Mouse (Mus musculus) stomach, embryonic 16.5 days (tissue): ENCODE data around the gene Zfp839. TPM values are rescaled to one million over a fixed set of nuclear protein-coding genes. Genes with fewer than 3 reads are reported as not detected.
A peak's percentile ranks its signal among the peaks of the same experiment; 100 is the strongest.

Experiments
- ATAC-seq: fragments of 200-750 bp; cut with Nextera tagmentation; 2 replicates; pipeline ENCODE4 v1.8.0; 2017; ENCODE audit warnings: moderate number of reproducible peaks, moderate TSS enrichment; ENCODE audit not compliant: insufficient read depth, low FRiP score
- H3K27ac ChIP-seq: fragments of 300-500 bp; sonication (generic); 2 replicates; pipeline ENCODE4 v1.5.1; 2014; ENCODE audit warnings: low read length
- H3K27me3 ChIP-seq: fragments of 300-500 bp; sonication (generic); 2 replicates; pipeline ENCODE4 v1.6.1; 2014; ENCODE audit warnings: low read length, control low read depth, mixed read lengths; ENCODE audit not compliant: control insufficient read depth, insufficient read depth
- H3K36me3 ChIP-seq: fragments of 300-500 bp; sonication (generic); 2 replicates; pipeline ENCODE4 v1.6.1; 2014; ENCODE audit warnings: low read length; ENCODE audit not compliant: control insufficient read depth, insufficient read depth
- H3K4me1 ChIP-seq: fragments of 300-500 bp; sonication (generic); 2 replicates; pipeline ENCODE4 v1.6.1; 2014; ENCODE audit warnings: low read length, control low read depth, mixed read lengths; ENCODE audit not compliant: control insufficient read depth, insufficient read depth
- H3K4me2 ChIP-seq: fragments of 300-500 bp; sonication (generic); 2 replicates; pipeline ENCODE4 v1.6.1; 2014; ENCODE audit warnings: low read depth, low read length, mixed read lengths
- H3K4me3 ChIP-seq: fragments of 300-500 bp; sonication (generic); replicated peaks from 2 replicates; pipeline ENCODE4 v1.5.1; 2014; ENCODE audit warnings: mild to moderate bottlenecking, low read length
- H3K9ac ChIP-seq: fragments of 300-500 bp; sonication (generic); 2 replicates; pipeline ENCODE4 v1.6.1; 2014; ENCODE audit warnings: low read length
- H3K9me3 ChIP-seq: fragments of 300-500 bp; sonication (generic); replicated peaks from 2 replicates; pipeline ENCODE4 v1.6.1; 2016; ENCODE audit warnings: low read length, control low read depth; ENCODE audit not compliant: control insufficient read depth
- WGBS: fragments of 180-500 bp; shearing (Covaris S2); extraction: QIAGEN DNeasy Blood & Tissue Kit; methylation state at CpG from one replicate; pipeline ENCODE4 v1.1.7; 2014; 5-methylcytosine and 5-hydroxymethylcytosine counted together
- polyA plus RNA-seq: library from polyadenylated mRNA; unstranded; fragments of >200 nt; fragmentation: Nextera tagmentation; extraction: Ambion mirVana; gene quantifications from 2 replicates; pipeline ENCODE4 v1.2.1, GENCODE M21; 2015

Zfp839 gene
- polyA plus RNA-seq, 1 experiment from 2014 or later = 4.4 TPM

DNA sequence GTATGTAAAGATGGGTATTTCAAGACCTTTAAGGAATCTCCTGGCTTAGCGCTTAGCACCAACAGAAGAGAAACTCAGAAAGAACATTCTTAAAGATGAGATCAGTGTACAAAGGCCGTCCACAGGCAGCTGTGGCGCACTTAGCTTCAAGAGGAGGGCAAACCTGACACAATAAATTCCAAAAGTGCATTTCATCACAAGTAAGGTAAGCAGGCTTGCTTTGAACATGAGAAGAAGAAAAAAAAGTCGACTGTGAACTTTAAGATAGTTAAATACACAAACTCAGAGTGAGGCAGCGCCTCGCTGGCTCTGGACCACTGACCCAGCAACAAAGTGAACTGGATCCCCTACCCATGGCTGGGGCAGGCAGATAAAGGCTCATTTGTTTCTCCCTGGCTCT lies 13.3 kb upstream of the Zfp839 start:
- Histone ChIP-seq H3K4me3 (no peak overlapping the region), H3K4me1 (peaks cover 6% of the 10 kb centered on the region), H3K36me3 (no peaks in the 10 kb centered on the region), H3K4me2 (no peak overlapping the region), H3K9ac (no peak overlapping the region), H3K9me3 (no peaks in the 10 kb centered on the region), H3K27ac (no peak overlapping the region), H3K27me3 (no peaks in the 10 kb centered on the region)
- 33% methylated on average over 6 of the region's 6 CpGs for WGBS
- ATAC-seq = no peak

DNA sequence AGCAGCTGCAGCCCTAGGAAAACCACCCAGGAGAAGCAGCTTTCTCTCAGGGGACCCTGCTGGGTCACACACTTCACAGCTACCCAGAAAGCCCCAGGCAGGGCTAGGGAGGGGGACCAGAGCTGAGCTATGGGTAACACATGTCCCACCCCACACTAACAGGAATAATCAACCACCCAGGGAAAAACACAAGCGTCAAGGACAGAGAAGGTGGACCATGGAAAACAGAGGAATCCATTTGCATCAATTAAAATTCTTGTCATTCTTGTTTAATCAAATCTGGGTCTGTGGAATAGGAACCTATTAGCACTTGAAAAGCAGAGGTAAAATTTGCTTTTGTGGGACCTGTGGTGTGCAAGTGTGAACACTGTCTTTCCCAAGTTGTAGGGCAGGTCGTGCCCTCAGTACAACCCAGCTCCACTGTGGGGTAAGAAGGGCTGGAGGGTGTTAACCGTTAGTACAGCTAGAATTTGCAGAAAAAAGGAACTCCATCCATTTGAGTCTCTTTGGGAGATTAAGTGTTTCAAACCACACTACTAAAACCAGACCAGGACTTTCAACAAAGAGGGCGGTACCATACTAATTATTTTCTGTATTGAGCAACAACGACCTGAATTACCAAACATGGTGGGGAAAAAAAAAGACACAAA lies 12.7 kb upstream of the Zfp839 start:
- Histone ChIP-seq H3K4me2 (no peak overlapping the region), H3K9me3 (no peaks in the 10 kb centered on the region), H3K4me1 (peaks cover 6% of the 10 kb centered on the region), H3K4me3 (no peak overlapping the region), H3K27me3 (no peaks in the 10 kb centered on the region), H3K27ac (no peak overlapping the region), H3K9ac (no peak overlapping the region), H3K36me3 (no peaks in the 10 kb centered on the region)
- ATAC-seq = no peak
- 42% methylated on average over 5 of the region's 5 CpGs for WGBS

DNA sequence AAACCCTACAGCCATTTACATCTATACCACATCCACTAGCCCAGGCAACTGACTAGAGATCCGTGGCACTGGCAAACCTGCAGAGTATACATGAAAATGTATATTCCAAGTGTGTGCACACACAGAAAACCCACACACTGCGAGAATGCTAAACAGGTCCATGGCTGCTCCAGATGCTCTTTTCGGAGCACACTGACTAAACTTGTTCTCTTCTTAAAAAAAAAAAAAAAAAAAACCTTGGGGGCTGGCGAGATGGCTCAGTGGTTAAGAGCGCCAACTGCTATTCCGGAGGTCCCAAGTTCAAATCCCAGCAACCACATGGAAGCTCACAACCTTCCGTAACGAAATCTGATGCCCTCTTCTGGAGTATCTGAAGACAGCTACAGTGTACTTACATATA lies 12.2 kb upstream of the Zfp839 start:
- no peaks in the 10 kb centered on the region for H3K9me3 ChIP-seq
- WGBS = 90% methylated on average over 8 of the region's 8 CpGs
- H3K9ac ChIP-seq = no peak overlapping the region
- ATAC-seq = no peak
- peaks cover 6% of the 10 kb centered on the region for H3K4me1 ChIP-seq
- H3K36me3 ChIP-seq = no peaks in the 10 kb centered on the region
- no peak overlapping the region for H3K4me2 ChIP-seq
- H3K27ac ChIP-seq = no peak overlapping the region
- no peaks in the 10 kb centered on the region for H3K27me3 ChIP-seq
- H3K4me3 ChIP-seq = no peak overlapping the region

- peak within 1 kb of the TSS; percentile 63 for H3K4me2 ChIP-seq
- peak within 1 kb of the TSS; percentile 88 for H3K4me3 ChIP-seq
- H3K4me1 ChIP-seq = peaks cover 17% of the 10 kb centered on the region
- no peaks in the 10 kb centered on the region for H3K36me3 ChIP-seq
- peak within 1 kb of the TSS; percentile 79 for H3K9ac ChIP-seq
- no peaks in the 10 kb centered on the region for H3K9me3 ChIP-seq
- H3K27ac ChIP-seq = no peak within 1 kb of the TSS; the same call in 1 of the 2 replicates
- WGBS = under 1% methylated on average over 71 of the region's 71 CpGs
- H3K27me3 ChIP-seq = no peaks in the 10 kb centered on the region
- ATAC-seq = peak; percentile 55; the same call in 1 of the 2 replicates
Observed at GRCm38 (mm10) chr12:110840348-110841198, 9.5 kb upstream of the Zfp839 start, which contains the start of gene Mok. Gene Mok, minus strand, starts transcription at chr12:110840939.

- ATAC-seq = no peak
- no peaks in the 10 kb centered on the region for H3K9me3 ChIP-seq
- H3K4me3 ChIP-seq = no peak overlapping the region
- H3K36me3 ChIP-seq = no peaks in the 10 kb centered on the region
- 68% methylated on average over 5 of the region's 5 CpGs for WGBS
- H3K27me3 ChIP-seq = no peaks in the 10 kb centered on the region
- H3K4me1 ChIP-seq = peaks cover 22% of the 10 kb centered on the region
- H3K27ac ChIP-seq = no peak overlapping the region
- no peak overlapping the region for H3K9ac ChIP-seq
- no peak overlapping the region for H3K4me2 ChIP-seq
Observed at GRCm38 (mm10) chr12:110841731-110842493, 8.1 kb upstream of the Zfp839 start.

- H3K9ac ChIP-seq = peak overlapping the region; percentile 56
- WGBS = 17% methylated on average over 32 of the region's 32 CpGs
- no peaks in the 10 kb centered on the region for H3K9me3 ChIP-seq
- no peaks in the 10 kb centered on the region for H3K27me3 ChIP-seq
- peak overlapping the region; percentile 54 for H3K4me3 ChIP-seq
- H3K4me2 ChIP-seq = peak overlapping the region; percentile 93
- ATAC-seq = peak; percentile 14; the same call in 1 of the 2 replicates
- no peak overlapping the region for H3K27ac ChIP-seq
- H3K36me3 ChIP-seq = no peaks in the 10 kb centered on the region
- peaks cover 22% of the 10 kb centered on the region for H3K4me1 ChIP-seq
Observed at GRCm38 (mm10) chr12:110843194-110844048, 6.6 kb upstream of the Zfp839 start.

- H3K36me3 ChIP-seq = no peaks in the 10 kb centered on the region
- peak overlapping the region; percentile 56 for H3K9ac ChIP-seq
- peak; percentile 44 for ATAC-seq
- no peaks in the 10 kb centered on the region for H3K9me3 ChIP-seq
- H3K27me3 ChIP-seq = no peaks in the 10 kb centered on the region
- H3K4me1 ChIP-seq = peaks cover 25% of the 10 kb centered on the region
- H3K27ac ChIP-seq = peak overlapping the region; percentile 87
- peak overlapping the region; percentile 93 for H3K4me2 ChIP-seq
- peak overlapping the region; percentile 54 for H3K4me3 ChIP-seq
- under 1% methylated on average over 42 of the region's 42 CpGs for WGBS
Observed at GRCm38 (mm10) chr12:110844227-110845130, 5.6 kb upstream of the Zfp839 start.
